Mouse (Mus musculus) common myeloid progenitor, adult 5-6 weeks (primary cell): ENCODE data around the gene Mtch1. TPM values are rescaled to one million over a fixed set of nuclear protein-coding genes. Genes with fewer than 3 reads are reported as not detected.

Experiments used
- ATAC-seq: replicated peaks from 2 replicates; pipeline ENCODE4 v1.8.0; 2016; ENCODE audit warnings: low read depth, mild to moderate bottlenecking, moderate TSS enrichment, inconsistent platforms; ENCODE audit not compliant: poor library complexity, severe bottlenecking
- total RNA-seq: library from RNA; stranded (forward); fragments of 200-1000, 187-1606 nt; gene quantifications from 2 replicates; pipeline ENCODE4 v1.2.3, GENCODE M21; 2017

Mtch1 gene
- total RNA-seq, 1 experiment from 2014 or later: 76.6 TPM

GRCm38 (mm10) chr17:29315672-29316465 lies 31.9 kb downstream of the Mtch1 start:
- ATAC-seq: no peak

GRCm38 (mm10) chr17:29313300-29313699 lies 34.4 kb downstream of the Mtch1 start:
- ATAC-seq: no peak

- ATAC-seq: no peak
Observed at GRCm38 (mm10) chr17:29312082-29312481, 35.7 kb downstream of the Mtch1 start.

- ATAC-seq: no peak
Observed at GRCm38 (mm10) chr17:29311602-29312001, 36.1 kb downstream of the Mtch1 start.

- ATAC-seq: no peak
Observed at GRCm38 (mm10) chr17:29310056-29310623, 37.6 kb downstream of the Mtch1 start.

- no peak; the same call in 1 of the 2 replicates for ATAC-seq
Observed at GRCm38 (mm10) chr17:29305871-29306270, 41.9 kb downstream of the Mtch1 start.

GRCm38 (mm10) chr17:29305058-29305806 lies 42.5 kb downstream of the Mtch1 start:
- ATAC-seq: 0 out of 2 replicates have a peak, but pooled peaks have one; percentile 16

GRCm38 (mm10) chr17:29304376-29305057 lies 43.2 kb downstream of the Mtch1 start:
- peak; percentile 65 for ATAC-seq

- no peak for ATAC-seq
Observed at GRCm38 (mm10) chr17:29303856-29304255, 43.9 kb downstream of the Mtch1 start.

GRCm38 (mm10) chr17:29303087-29303486 lies 44.6 kb downstream of the Mtch1 start:
- peak; percentile 26 for ATAC-seq

- ATAC-seq: no peak
Observed at GRCm38 (mm10) chr17:29302149-29302548, 45.6 kb downstream of the Mtch1 start.

- ATAC-seq: no peak
Observed at GRCm38 (mm10) chr17:29301421-29301820, 46.3 kb downstream of the Mtch1 start.

GRCm38 (mm10) chr17:29300926-29301325 lies 46.8 kb downstream of the Mtch1 start:
- ATAC-seq: no peak

- no peak for ATAC-seq
Observed at GRCm38 (mm10) chr17:29299282-29299681, 48.5 kb downstream of the Mtch1 start.

GRCm38 (mm10) chr17:29297813-29298212 lies 49.9 kb downstream of the Mtch1 start:
- ATAC-seq: no peak

- no peak for ATAC-seq
Observed at GRCm38 (mm10) chr17:29297321-29297720, 50.4 kb downstream of the Mtch1 start.

- no peak for ATAC-seq
Observed at GRCm38 (mm10) chr17:29295835-29296234, 51.9 kb downstream of the Mtch1 start.

- no peak for ATAC-seq
Observed at GRCm38 (mm10) chr17:29293807-29294605, 53.7 kb downstream of the Mtch1 start.

- no peak for ATAC-seq
Observed at GRCm38 (mm10) chr17:29292996-29293395, 54.7 kb downstream of the Mtch1 start.

- ATAC-seq: no peak
Observed at GRCm38 (mm10) chr17:29291793-29292192, 55.9 kb downstream of the Mtch1 start.
